Mouse (Mus musculus) v-Abl transformed pro-B cells (cell line): ENCODE measurements around the gene Cep104.

ENCODE experiments used
- in situ Hi-C, 2 experiments: fragments of 400-800 bp; cut with MboI; formaldehyde crosslinking; loops; one replicate each; pipeline ENCODE4 v1.15.1; 2025; ENCODE audit not compliant: unreplicated experiment in 2 of 2

Cep104 gene

GRCm38 (mm10) chr4:154025641-154026440, 50.8 kb downstream of the Cep104 start, which contains the start of gene Smim1:
Gene Smim1 (minus strand): TSS chr4:154026230.
- in situ Hi-C loops, result loop anchor here in 1 of 2 experiments (25.0 kb wide), 1 partner anchor 786 kb away; no protein-coding TSS in a partner anchor

- in situ Hi-C loops, result loop anchor here in 1 of 2 experiments (25.0 kb wide), 1 partner anchor 786 kb away; no protein-coding TSS in a partner anchor
Measured at GRCm38 (mm10) chr4:154026441-154026761, 51.4 kb downstream of the Cep104 start.

GRCm38 (mm10) chr4:154028066-154028465, 53.1 kb downstream of the Cep104 start:
- in situ Hi-C loops, result loop anchor here in 1 of 2 experiments (25.0 kb wide), 1 partner anchor 784 kb away; no protein-coding TSS in a partner anchor

- in situ Hi-C loops, result loop anchor here in 1 of 2 experiments (25.0 kb wide), 1 partner anchor 784 kb away; no protein-coding TSS in a partner anchor
Measured at GRCm38 (mm10) chr4:154028646-154029045, 53.7 kb downstream of the Cep104 start.

GRCm38 (mm10) chr4:154037123-154037522, 62.1 kb downstream of the Cep104 start:
- in situ Hi-C loops, result loop anchor here in 1 of 2 experiments (25.0 kb wide), 1 partner anchor 775 kb away; no protein-coding TSS in a partner anchor

- in situ Hi-C loops, result loop anchor here in 1 of 2 experiments (25.0 kb wide), 1 partner anchor 770 kb away; no protein-coding TSS in a partner anchor
Measured at GRCm38 (mm10) chr4:154042577-154042976, 67.6 kb downstream of the Cep104 start, which contains the start of gene Ccdc27. Gene Ccdc27 (minus strand): TSS chr4:154042677.

GRCm38 (mm10) chr4:154045837-154046236, 70.8 kb downstream of the Cep104 start:
- in situ Hi-C loops, result loop anchor here in 1 of 2 experiments (25.0 kb wide), 1 partner anchor 766 kb away; no protein-coding TSS in a partner anchor

GRCm38 (mm10) chr4:154051401-154051800, 76.4 kb downstream of the Cep104 start:
- in situ Hi-C loops, result no loop called here

- in situ Hi-C loops, result no loop called here
Measured at GRCm38 (mm10) chr4:154053065-154053464, 78.1 kb downstream of the Cep104 start.

- in situ Hi-C loops, result no loop called here
Measured at GRCm38 (mm10) chr4:154055482-154055881, 80.5 kb downstream of the Cep104 start.

- in situ Hi-C loops, result no loop called here
Measured at GRCm38 (mm10) chr4:154056046-154056445, 81.1 kb downstream of the Cep104 start.

GRCm38 (mm10) chr4:154056661-154057060, 81.7 kb downstream of the Cep104 start:
- in situ Hi-C loops, result no loop called here

- in situ Hi-C loops, result no loop called here
Measured at GRCm38 (mm10) chr4:154057696-154058095, 82.7 kb downstream of the Cep104 start.
